Mouse (Mus musculus) lung, postnatal 36 days (tissue): ENCODE data around the gene Strbp.
"Not testable (repeated sequence)": the region's sequence is repeated elsewhere in the genome, so short reads cannot be mapped to it uniquely, and the experiment has no call there.

Experiments used
- DNase-seq: peaks from one replicate; pipeline ENCODE4 v3.0.0; 2022; ENCODE audit warnings: mixed read lengths

Gene Strbp

GRCm38 (mm10) chr2:37518561-37519285 lies 184.9 kb downstream of the Strbp start:
- DNase-seq: no peak

GRCm38 (mm10) chr2:37516922-37517462 lies 186.7 kb downstream of the Strbp start:
- DNase-seq: no peak

DNA sequence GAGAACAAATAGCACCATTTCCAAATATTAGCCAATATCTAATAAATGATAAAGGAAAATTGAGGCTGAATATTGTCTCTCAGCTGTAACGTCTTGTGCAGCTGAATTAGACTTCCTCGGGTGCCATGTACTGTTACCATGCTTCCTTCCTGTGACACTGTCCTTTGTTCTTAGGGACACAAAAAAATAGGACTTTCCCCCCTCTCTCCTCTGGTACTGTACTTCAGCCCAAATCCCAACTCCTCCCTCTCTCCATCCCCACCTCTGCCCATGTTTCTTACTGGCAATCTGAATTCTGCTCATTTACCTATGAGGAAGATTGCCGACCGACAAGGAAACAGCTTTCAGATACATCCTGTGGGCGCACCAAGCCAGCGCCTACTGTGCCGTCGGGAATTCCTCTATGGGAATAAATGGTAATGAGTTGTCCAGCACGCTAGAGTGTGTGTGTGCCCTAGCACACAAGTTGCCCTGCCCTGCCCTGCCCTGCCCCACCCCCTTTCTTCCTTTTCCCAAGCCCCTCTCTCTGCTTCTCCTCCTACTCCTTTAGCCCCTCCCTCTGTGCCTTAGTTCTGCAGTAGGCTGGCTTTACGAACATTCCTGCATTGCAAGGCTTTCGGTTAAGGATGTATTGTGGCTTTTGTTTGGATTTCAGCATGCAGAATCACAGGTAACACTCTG lies 187.5 kb downstream of the Strbp start, which contains the start of gene Gpr21:
TSS of gene Gpr21 (plus strand) at position 303 of the 681 bp plus-strand sequence.
- DNase-seq: no peak

DNA sequence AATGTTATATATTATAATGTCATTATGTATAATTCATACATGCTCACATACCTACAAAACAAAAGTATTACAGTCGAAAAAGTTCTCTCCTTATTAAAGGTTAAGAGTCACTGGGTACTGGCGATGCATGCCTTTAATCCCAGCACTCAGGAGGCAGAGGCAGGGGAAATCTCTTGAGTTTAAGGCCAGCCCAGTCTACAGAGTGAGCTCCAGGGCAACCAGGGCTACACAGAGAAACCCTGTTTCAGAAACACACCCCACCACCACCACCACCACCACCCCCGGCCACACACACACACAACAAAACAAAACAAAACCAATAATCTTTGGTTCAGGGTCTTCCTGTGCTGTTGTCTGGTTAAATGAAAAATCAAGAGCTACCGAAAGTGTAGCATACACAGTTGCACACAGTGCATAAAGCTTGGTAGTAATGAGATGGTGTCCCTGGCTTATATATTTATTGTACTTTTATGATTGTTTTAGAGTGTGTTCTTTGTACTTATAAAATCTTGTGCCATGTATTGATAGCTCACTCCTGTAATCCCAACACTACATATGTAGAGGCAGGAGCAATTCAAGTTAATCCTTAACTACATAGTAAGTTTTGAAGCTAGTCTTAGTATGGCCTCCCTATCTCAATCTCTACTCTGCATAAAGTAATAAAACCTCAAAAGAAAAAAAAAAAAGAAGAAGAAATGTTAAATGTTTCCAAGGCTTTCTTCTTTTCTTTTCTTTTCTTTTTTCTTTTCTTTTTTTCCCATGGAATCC lies 192.3 kb downstream of the Strbp start:
- no peak for DNase-seq

- DNase-seq: not testable (repeated sequence)
These were observed 197.8 kb downstream of the Strbp start for GRCm38 (mm10) chr2:37505856-37506255.

GRCm38 (mm10) chr2:37497321-37497720 lies 206.3 kb downstream of the Strbp start:
- DNase-seq: no peak

- DNase-seq: no peak
These were observed 214.7 kb downstream of the Strbp start for GRCm38 (mm10) chr2:37488956-37489355.

DNA sequence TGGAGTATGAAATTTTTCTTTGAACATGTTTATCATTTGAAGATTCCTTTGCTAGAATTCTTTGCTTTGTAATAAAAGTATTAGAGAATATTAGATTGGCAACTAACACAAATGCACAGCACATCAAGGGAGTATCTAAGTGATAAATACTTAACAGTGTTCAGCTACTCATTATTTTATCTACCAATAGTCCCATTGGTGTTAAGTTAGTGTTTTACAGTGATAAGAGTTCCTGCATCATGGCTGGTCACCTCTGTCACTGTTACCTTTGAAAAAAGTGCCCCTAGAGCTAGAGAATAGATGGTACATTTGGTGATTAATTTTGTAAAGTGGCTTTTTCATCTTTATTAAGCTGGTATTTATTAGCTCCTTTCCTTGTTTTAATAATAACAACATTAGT lies 217.3 kb downstream of the Strbp start:
- DNase-seq: no peak

- DNase-seq: peak; percentile 80
These were observed 218.3 kb downstream of the Strbp start for GRCm38 (mm10) chr2:37485370-37485769.

DNA sequence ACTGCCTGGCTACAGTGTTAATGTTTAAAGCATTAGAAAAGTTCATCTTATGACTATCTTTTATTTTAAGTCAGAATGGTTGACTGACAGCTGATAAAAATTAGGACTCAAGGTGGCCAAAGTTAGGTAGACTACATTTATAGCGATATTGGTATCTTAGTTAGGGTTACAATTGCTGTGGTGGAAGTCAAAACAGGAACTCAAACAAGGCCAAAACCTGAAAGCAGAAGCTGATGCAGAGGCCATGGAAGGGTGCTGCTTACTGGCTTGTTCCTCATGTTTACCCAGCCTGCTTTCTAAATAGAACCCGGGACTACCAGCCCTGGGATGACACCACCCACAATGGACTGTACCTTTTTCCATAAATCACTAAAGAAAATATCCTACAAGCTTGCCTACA lies 219.5 kb downstream of the Strbp start:
- DNase-seq: peak; percentile 2

GRCm38 (mm10) chr2:37480039-37480438 lies 223.6 kb downstream of the Strbp start:
- DNase-seq: no peak

- DNase-seq: no peak
These were observed 224.1 kb downstream of the Strbp start for GRCm38 (mm10) chr2:37479559-37479958.

DNA sequence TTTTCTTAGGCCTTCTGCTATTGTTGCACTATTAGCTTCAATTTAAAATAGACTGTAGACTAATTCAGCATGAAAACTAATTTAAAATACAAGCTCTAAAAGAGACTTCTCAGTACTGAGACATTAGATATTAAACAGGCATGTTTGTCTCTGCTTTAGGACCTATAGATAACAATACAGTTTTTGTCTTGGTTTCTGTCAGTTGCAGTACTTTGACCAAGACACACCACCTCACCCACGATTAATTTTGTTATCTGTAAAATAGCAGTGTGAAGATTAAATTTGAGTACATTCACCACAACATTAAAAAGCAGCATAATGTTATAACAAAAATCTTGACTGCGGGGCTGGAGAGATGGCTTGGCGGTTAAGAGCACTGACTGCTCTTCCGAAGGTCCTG lies 237.4 kb downstream of the Strbp start:
- DNase-seq: no peak

- DNase-seq: no peak
These were observed 243.0 kb downstream of the Strbp start for GRCm38 (mm10) chr2:37460707-37461106.

DNA sequence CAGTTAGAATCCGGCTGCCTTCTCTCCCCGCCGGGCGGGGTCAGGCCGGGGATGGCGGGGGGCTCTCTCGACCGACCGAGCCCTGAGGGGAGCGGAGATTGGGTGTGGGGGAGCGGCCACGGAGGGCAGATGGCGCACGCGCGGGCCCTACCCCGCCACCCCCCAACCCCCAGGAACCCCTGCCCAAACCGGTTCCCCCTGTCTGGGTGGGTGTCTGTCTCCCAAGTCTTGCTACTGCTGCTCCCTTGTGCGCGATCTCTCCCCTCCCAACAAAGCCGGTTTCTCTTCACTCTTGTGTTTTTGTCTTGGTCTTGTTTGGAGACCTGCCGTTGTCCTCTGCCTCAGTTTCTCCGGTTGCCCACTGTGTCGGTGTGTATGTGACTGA lies 251.3 kb downstream of the Strbp start:
- DNase-seq: no peak

DNA sequence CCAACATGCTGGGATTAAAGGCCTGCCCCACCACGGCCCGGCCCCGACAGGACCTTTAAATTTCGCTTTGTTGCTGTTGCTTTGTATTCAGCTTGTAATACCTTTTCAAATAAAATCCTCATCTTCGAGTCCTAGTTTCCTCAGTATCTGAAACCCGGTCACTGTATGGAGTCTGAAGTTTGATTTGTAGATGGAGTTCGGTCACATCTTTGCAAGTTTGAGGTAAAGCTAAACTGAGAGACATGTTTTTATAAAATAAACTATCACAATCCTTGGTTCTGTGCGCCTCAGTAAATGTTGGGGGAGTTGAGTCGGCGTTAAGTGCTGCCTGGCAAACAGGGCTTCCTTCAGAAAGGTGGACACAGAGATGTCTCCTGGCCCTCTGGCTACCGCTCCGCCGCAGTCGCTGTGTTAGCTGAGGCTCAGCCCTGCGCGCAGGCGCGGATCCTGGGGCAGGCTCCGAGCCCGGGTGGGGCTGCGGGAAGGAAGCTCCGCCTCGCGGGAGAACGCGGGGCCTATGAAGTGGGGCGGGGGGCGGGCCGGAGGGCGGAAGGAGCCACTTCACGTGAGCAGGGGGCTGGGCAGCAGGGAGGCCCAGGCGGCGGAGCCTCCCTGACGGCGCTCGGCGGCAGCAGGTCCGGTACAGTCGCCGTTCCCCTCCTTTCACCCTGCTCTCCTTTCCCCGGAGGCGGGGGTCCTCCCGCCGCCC lies 251.8 kb downstream of the Strbp start:
- DNase-seq: peak; percentile 94

- peak; percentile 96 for DNase-seq
These were observed 260.8 kb downstream of the Strbp start, which contains the start of the genes Zbtb26, Zbtb6 and Rabgap1 for GRCm38 (mm10) chr2:37442611-37443591. Gene Zbtb26 (minus strand): TSS chr2:37443135. Gene Zbtb6 (minus strand): TSS chr2:37443171. Gene Rabgap1 (plus strand): TSS chr2:37443279.
